Mouse (Mus musculus) spleen, adult 2 months (tissue): ENCODE data around the gene Ddx52. TPM values are rescaled to one million over a fixed set of nuclear protein-coding genes. Genes with fewer than 3 reads are reported as not detected.

Experiments
- DNase-seq, 2 experiments: peaks; one replicate each; pipeline versions ENCODE4 v3.0.0 to v3.0.0-alpha.2; 2012 to 2021; ENCODE audit warnings: low spot score in 2 of 2, low read depth in 1 of 2
- H3K27ac ChIP-seq: fragments of 200-500 bp; 2 replicates; pipeline ENCODE4 v1.5.1; 2012; ENCODE audit warnings: low read length, inconsistent platforms; ENCODE audit not compliant: insufficient read depth
- H3K27me3 ChIP-seq: fragments of 200-500 bp; 2 replicates; pipeline ENCODE4 v1.6.1; 2012; ENCODE audit warnings: mild to moderate bottlenecking, moderate library complexity, low read length, inconsistent platforms; ENCODE audit not compliant: control insufficient read depth, insufficient read depth
- H3K36me3 ChIP-seq: fragments of 200-500 bp; 2 replicates; pipeline ENCODE4 v1.6.1; 2012; ENCODE audit warnings: mild to moderate bottlenecking, low read length, inconsistent platforms; ENCODE audit not compliant: control insufficient read depth, insufficient read depth
- H3K4me1 ChIP-seq: fragments of 200-500 bp; 2 replicates; pipeline ENCODE4 v1.6.1; 2011; ENCODE audit warnings: inconsistent platforms; ENCODE audit not compliant: control insufficient read depth, insufficient read depth, insufficient read length
- H3K4me3 ChIP-seq: fragments of 200-500 bp; 2 replicates; pipeline ENCODE4 v1.5.1; 2011; ENCODE audit warnings: mild to moderate bottlenecking, inconsistent platforms; ENCODE audit not compliant: insufficient read depth, insufficient read length; ENCODE audit errors: extremely low read depth
- CTCF ChIP-seq: fragments of 200-500 bp; IDR thresholded peaks from 2 replicates; pipeline ENCODE4 v1.5.1; 2011; ENCODE audit warnings: mild to moderate bottlenecking, inconsistent platforms; ENCODE audit not compliant: insufficient read depth, insufficient read length, insufficient replicate concordance; ENCODE audit errors: extremely low read depth
- POLR2A ChIP-seq: fragments of 200-500 bp; IDR thresholded peaks from 2 replicates; pipeline ENCODE4 v1.6.1; 2011; ENCODE audit warnings: low read depth, low read length, inconsistent platforms
- WGBS: fragments of 180-500 bp; shearing (Covaris S2); methylation state at CpG from one replicate; pipeline ENCODE4 v1.1.7; 2018; 5-methylcytosine and 5-hydroxymethylcytosine counted together
- polyA plus RNA-seq: library from polyadenylated mRNA; depleted of rRNA; stranded (reverse); fragments of >200 nt; gene quantifications from 2 replicates; pipeline ENCODE4 v1.2.3, GENCODE M21; 2012

Gene Ddx52
- polyA plus RNA-seq, 1 experiment = 3.1 TPM

GRCm38 (mm10) chr11:83979992-83980391 lies 38.1 kb downstream of the Ddx52 start:
- no peak overlapping the region for H3K4me3 ChIP-seq
- DNase-seq = no peak
- H3K27ac ChIP-seq = no peak overlapping the region
- TF ChIP-seq POLR2A (no peak), CTCF (no peak)
- no peaks in the 10 kb centered on the region for H3K27me3 ChIP-seq
- H3K4me1 ChIP-seq = no peaks in the 10 kb centered on the region
- WGBS = 92% methylated on average over 6 of the region's 6 CpGs
- H3K36me3 ChIP-seq = peaks cover 40% of the 10 kb centered on the region

- Histone ChIP-seq H3K27ac (no peak overlapping the region), H3K4me1 (no peaks in the 10 kb centered on the region), H3K4me3 (no peak overlapping the region), H3K36me3 (peaks cover 46% of the 10 kb centered on the region), H3K27me3 (no peaks in the 10 kb centered on the region)
- DNase-seq = no peak
- WGBS = 92% methylated on average over 10 of the region's 10 CpGs
- TF ChIP-seq CTCF (no peak), POLR2A (no peak)
Observed at GRCm38 (mm10) chr11:83981338-83981737, 39.5 kb downstream of the Ddx52 start.

- 88% methylated on average over 4 of the region's 4 CpGs for WGBS
- no peak for DNase-seq
- no peak for TF ChIP-seq POLR2A
- Histone ChIP-seq H3K4me3 (no peak overlapping the region), H3K36me3 (peaks cover 26% of the 10 kb centered on the region), H3K27ac (no peak overlapping the region), H3K27me3 (no peaks in the 10 kb centered on the region), H3K4me1 (no peaks in the 10 kb centered on the region)
Observed at GRCm38 (mm10) chr11:83991701-83992100, 49.8 kb downstream of the Ddx52 start.

GRCm38 (mm10) chr11:83993428-83993827 lies 51.6 kb downstream of the Ddx52 start:
- peaks cover 34% of the 10 kb centered on the region for H3K36me3 ChIP-seq
- 87% methylated on average over 2 of the region's 2 CpGs for WGBS
- H3K4me3 ChIP-seq = no peak overlapping the region
- TF ChIP-seq POLR2A = no peak
- no peak for TF ChIP-seq CTCF
- DNase-seq = no peak
- H3K27me3 ChIP-seq = no peaks in the 10 kb centered on the region
- no peaks in the 10 kb centered on the region for H3K4me1 ChIP-seq
- no peak overlapping the region for H3K27ac ChIP-seq

- WGBS = 92% methylated on average over 3 of the region's 3 CpGs
- TF ChIP-seq CTCF = no peak
- TF ChIP-seq POLR2A = no peak
- Histone ChIP-seq H3K4me1 (no peaks in the 10 kb centered on the region), H3K27me3 (no peaks in the 10 kb centered on the region), H3K36me3 (peaks cover 34% of the 10 kb centered on the region), H3K4me3 (no peak overlapping the region), H3K27ac (no peak overlapping the region)
- DNase-seq = no peak
Observed at GRCm38 (mm10) chr11:83994481-83994880, 52.6 kb downstream of the Ddx52 start.

GRCm38 (mm10) chr11:83995535-83995950 lies 53.7 kb downstream of the Ddx52 start:
- Histone ChIP-seq H3K36me3 (peaks cover 36% of the 10 kb centered on the region), H3K27ac (no peak overlapping the region), H3K4me3 (no peak overlapping the region), H3K4me1 (no peaks in the 10 kb centered on the region), H3K27me3 (no peaks in the 10 kb centered on the region)
- 96% methylated on average over 2 of the region's 2 CpGs for WGBS
- no peak for DNase-seq
- no peak for TF ChIP-seq CTCF
- no peak for TF ChIP-seq POLR2A

GRCm38 (mm10) chr11:83997171-83997868 lies 55.5 kb downstream of the Ddx52 start:
- Histone ChIP-seq H3K27me3 (no peaks in the 10 kb centered on the region), H3K4me1 (no peaks in the 10 kb centered on the region), H3K4me3 (no peak overlapping the region), H3K36me3 (peaks cover 35% of the 10 kb centered on the region), H3K27ac (no peak overlapping the region)
- WGBS = 96% methylated on average over 5 of the region's 5 CpGs
- no peak for DNase-seq
- no peak for TF ChIP-seq CTCF
- no peak for TF ChIP-seq POLR2A
